Mouse (Mus musculus) heart, embryonic 13.5 days (tissue): ENCODE results near the gene Mrps35. TPM values are rescaled to one million over a fixed set of nuclear protein-coding genes. Genes with fewer than 3 reads are reported as not detected.

Experiments used
- ATAC-seq: fragments of 200-750 bp; cut with Nextera tagmentation; 2 replicates; pipeline ENCODE4 v1.8.0; 2017; ENCODE audit warnings: moderate TSS enrichment; ENCODE audit not compliant: insufficient number of reproducible peaks, low FRiP score, low TSS enrichment; ENCODE audit errors: extremely low read depth
- H3K27ac ChIP-seq: fragments of 300-500 bp; sonication (generic); replicated peaks from 2 replicates; pipeline ENCODE4 v1.5.1; 2015; ENCODE audit warnings: moderate library complexity, mild to moderate bottlenecking, inconsistent platforms
- H3K27me3 ChIP-seq: fragments of 300-500 bp; sonication (generic); replicated peaks from 2 replicates; pipeline ENCODE4 v1.6.1; 2015; ENCODE audit warnings: mild to moderate bottlenecking, inconsistent platforms
- H3K36me3 ChIP-seq: fragments of 300-500 bp; sonication (generic); 2 replicates; pipeline ENCODE4 v1.6.1; 2015; ENCODE audit warnings: mild to moderate bottlenecking, inconsistent platforms
- H3K4me1 ChIP-seq: fragments of 300-500 bp; sonication (generic); 2 replicates; pipeline ENCODE4 v1.6.1; 2015; ENCODE audit warnings: inconsistent platforms
- H3K4me2 ChIP-seq: fragments of 300-500 bp; sonication (generic); 2 replicates; pipeline ENCODE4 v1.6.1; 2015; ENCODE audit warnings: inconsistent platforms, mild to moderate bottlenecking, moderate library complexity
- H3K4me3 ChIP-seq: fragments of 300-500 bp; sonication (generic); 2 replicates; pipeline ENCODE4 v1.5.1; 2015; ENCODE audit warnings: moderate library complexity, mild to moderate bottlenecking, inconsistent platforms
- H3K9ac ChIP-seq: fragments of 300-500 bp; sonication (generic); 2 replicates; pipeline ENCODE4 v1.6.1; 2015; ENCODE audit warnings: inconsistent platforms, mild to moderate bottlenecking, moderate library complexity
- H3K9me3 ChIP-seq: fragments of 300-500 bp; sonication (generic); 2 replicates; pipeline ENCODE4 v1.6.1; 2016; ENCODE audit warnings: inconsistent platforms
- WGBS: fragments of 180-500 bp; shearing (Covaris S2); methylation state at CpG from one replicate; pipeline ENCODE4 v1.1.7; 2015; ENCODE audit warnings: mixed read lengths; 5-methylcytosine and 5-hydroxymethylcytosine counted together
- polyA plus RNA-seq: library from polyadenylated mRNA; unstranded; fragments of >200 nt; fragmentation: Nextera tagmentation; extraction: Ambion mirVana; gene quantifications from 2 replicates; pipeline ENCODE4 v1.2.1, GENCODE M21; 2015

Mrps35 gene
- polyA plus RNA-seq, 1 experiment from 2014 or later = 123 TPM

- ATAC-seq = no peak
- H3K36me3 ChIP-seq = peaks cover 82% of the 10 kb centered on the region
- 81% methylated on average over 15 of the region's 15 CpGs for whole genome bisulfite sequencing
These were observed 12.3 kb upstream of the Mrps35 start for GRCm38 (mm10) chr6:147030096-147030885.

DNA sequence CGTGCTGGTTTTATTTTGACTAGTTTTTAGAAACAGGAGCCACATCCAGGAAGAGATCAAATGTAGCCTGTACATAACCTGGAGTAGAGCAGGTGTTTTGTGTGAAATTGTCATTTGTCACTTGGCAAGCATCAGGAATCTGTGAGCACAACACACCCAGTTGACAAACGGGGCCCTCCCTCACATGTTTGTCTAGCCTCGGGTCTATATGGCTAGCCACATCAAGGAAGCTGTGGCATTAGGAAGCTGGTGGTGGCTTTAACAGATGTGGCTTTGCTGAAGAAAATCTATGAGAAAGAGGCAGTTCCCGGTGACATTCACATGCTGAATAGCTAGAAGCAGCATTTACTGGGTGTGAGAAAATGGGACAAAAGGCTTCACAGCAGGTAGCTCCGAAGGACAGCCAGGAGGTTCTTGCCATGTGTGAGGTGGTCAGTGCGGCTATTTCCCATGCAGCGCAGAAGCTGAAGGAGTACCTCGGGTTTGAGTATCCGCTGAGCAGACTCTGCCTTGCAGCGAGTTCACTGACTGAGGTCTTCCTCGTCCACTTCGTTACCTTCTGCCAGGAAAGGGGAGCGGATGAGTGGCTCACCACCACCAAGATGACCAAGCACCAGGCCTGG is 10.2 kb upstream of the Mrps35 start, which contains the start of gene Rep15:
Gene Rep15 (plus strand): TSS at position 282 of the 623 bp plus-strand sequence.
- Histone ChIP-seq H3K9ac (no peak within 1 kb of the TSS), H3K4me1 (no peaks in the 10 kb centered on the region), H3K4me3 (no peak within 1 kb of the TSS), H3K9me3 (no peaks in the 10 kb centered on the region), H3K27me3 (no peaks in the 10 kb centered on the region), H3K27ac (no peak within 1 kb of the TSS), H3K36me3 (peaks cover 61% of the 10 kb centered on the region), H3K4me2 (no peak within 1 kb of the TSS)
- WGBS = 54% methylated on average over 13 of the region's 13 CpGs
- ATAC-seq = no peak

More at GRCm38 (mm10) chr6:147030096-147030885, 12.3 kb upstream of the Mrps35 start:
- Histone ChIP-seq H3K9ac (no peak overlapping the region), H3K9me3 (no peaks in the 10 kb centered on the region), H3K27me3 (no peaks in the 10 kb centered on the region), H3K4me2 (no peak overlapping the region), H3K27ac (no peak overlapping the region), H3K4me1 (no peaks in the 10 kb centered on the region), H3K4me3 (no peak overlapping the region)

DNA sequence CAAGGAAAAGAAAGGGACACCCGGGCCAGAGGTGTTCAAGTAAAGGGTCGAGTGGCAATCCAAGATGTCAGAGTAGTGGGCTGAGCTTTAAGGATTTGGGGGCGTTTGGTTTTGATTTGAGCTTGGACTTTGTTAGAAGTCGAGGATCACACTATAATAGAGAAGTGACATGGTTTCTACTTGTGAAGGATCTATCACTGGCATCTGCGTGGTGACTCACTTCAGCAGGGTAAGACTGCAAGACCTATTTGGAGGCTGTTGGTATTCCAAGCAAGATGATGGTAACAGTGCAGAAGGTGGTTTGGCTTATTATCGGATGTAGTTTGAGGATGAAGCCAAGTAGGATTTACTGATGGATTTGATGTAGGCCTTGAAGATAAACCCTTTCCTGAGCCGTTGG is 1.1 kb downstream of the Mrps35 start:
- Histone ChIP-seq H3K27me3 (no peaks in the 10 kb centered on the region; the same call in 1 of the 2 replicates), H3K4me1 (peaks cover 23% of the 10 kb centered on the region), H3K4me2 (peak overlapping the region; percentile 79), H3K27ac (no peak overlapping the region), H3K36me3 (peaks cover 28% of the 10 kb centered on the region), H3K9ac (peak overlapping the region; percentile 96), H3K9me3 (no peaks in the 10 kb centered on the region), H3K4me3 (peak overlapping the region; percentile 71)
- ATAC-seq = no peak
- WGBS = 42% methylated on average over 7 of the region's 7 CpGs

- peaks cover 83% of the 10 kb centered on the region for H3K36me3 ChIP-seq
- no peak for ATAC-seq
- H3K9ac ChIP-seq = no peak overlapping the region
- no peaks in the 10 kb centered on the region for H3K9me3 ChIP-seq
- H3K27ac ChIP-seq = no peak overlapping the region
- peaks cover 11% of the 10 kb centered on the region for H3K4me1 ChIP-seq
- no peak overlapping the region for H3K4me3 ChIP-seq
- WGBS = 94% methylated on average over 13 of the region's 13 CpGs
- no peak overlapping the region for H3K4me2 ChIP-seq
- no peaks in the 10 kb centered on the region for H3K27me3 ChIP-seq
These were observed 6.8 kb downstream of the Mrps35 start for GRCm38 (mm10) chr6:147049239-147049805.

- H3K9ac ChIP-seq = no peak overlapping the region
- WGBS = 88% methylated on average over 8 of the region's 8 CpGs
- H3K4me2 ChIP-seq = no peak overlapping the region
- H3K27ac ChIP-seq = no peak overlapping the region
- no peaks in the 10 kb centered on the region for H3K27me3 ChIP-seq
- peaks cover 98% of the 10 kb centered on the region for H3K36me3 ChIP-seq
- H3K9me3 ChIP-seq = no peaks in the 10 kb centered on the region
- no peak overlapping the region for H3K4me3 ChIP-seq
- H3K4me1 ChIP-seq = peaks cover 16% of the 10 kb centered on the region
- ATAC-seq = no peak
These were observed 9.1 kb downstream of the Mrps35 start for GRCm38 (mm10) chr6:147051666-147052065.

- Histone ChIP-seq H3K36me3 (peaks cover 97% of the 10 kb centered on the region), H3K4me2 (no peak overlapping the region), H3K27ac (no peak overlapping the region), H3K4me1 (peaks cover 16% of the 10 kb centered on the region), H3K9ac (no peak overlapping the region), H3K4me3 (no peak overlapping the region), H3K9me3 (no peaks in the 10 kb centered on the region), H3K27me3 (no peaks in the 10 kb centered on the region)
- ATAC-seq = no peak
- WGBS = 88% methylated on average over 9 of the region's 9 CpGs
These were observed 9.9 kb downstream of the Mrps35 start for GRCm38 (mm10) chr6:147052440-147052839.

DNA sequence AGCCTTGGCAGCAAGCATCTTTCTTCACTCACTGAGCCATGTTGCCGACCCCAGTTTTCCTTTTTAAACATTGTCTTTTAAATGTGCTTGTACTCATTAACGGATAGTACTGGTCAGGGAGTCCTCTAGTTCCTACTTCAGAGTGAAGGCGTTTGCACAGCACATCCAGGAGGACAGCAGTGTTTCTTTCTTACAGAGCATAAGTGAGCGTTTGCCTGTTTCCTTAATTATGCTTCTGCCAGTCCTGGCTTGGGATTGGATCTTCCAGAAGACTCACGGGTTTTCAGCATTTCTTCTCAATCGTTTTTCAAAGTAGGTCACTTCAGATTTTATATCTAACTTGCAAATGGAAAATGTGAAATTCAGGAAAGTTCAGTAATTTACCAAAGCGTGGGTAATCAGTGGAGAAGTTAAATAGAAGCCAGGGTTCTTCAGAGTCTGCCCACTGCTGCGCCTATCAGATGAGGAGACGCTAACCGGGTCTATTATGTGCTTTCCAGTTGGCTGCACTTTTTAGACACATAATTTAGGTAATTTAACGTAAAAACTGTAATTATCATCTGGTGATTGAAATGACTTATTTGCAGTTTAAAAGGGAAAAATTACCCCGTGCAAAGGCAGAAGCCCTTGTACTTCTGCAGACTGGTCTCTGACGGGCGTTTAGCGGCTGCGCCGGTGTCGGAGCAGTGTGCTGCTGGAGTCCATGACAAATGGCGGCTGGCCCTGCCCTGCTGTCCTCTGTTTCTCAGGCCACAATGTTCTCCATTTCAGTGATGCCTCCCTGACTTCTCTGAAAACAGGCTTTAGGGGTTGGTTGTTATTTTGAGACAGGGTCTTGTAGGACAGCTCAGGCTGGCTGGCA is 11.5 kb downstream of the Mrps35 start:
- no peaks in the 10 kb centered on the region for H3K27me3 ChIP-seq
- H3K9ac ChIP-seq = no peak overlapping the region
- no peak for ATAC-seq
- no peaks in the 10 kb centered on the region for H3K9me3 ChIP-seq
- no peak overlapping the region for H3K4me3 ChIP-seq
- 91% methylated on average over 19 of the region's 19 CpGs for WGBS
- H3K4me1 ChIP-seq = peaks cover 16% of the 10 kb centered on the region
- H3K4me2 ChIP-seq = no peak overlapping the region
- H3K36me3 ChIP-seq = peaks cover 93% of the 10 kb centered on the region
- H3K27ac ChIP-seq = no peak overlapping the region

- Histone ChIP-seq H3K4me3 (no peak overlapping the region), H3K9me3 (no peaks in the 10 kb centered on the region), H3K27ac (peak overlapping the region; percentile 39; the same call in 1 of the 2 replicates), H3K9ac (no peak overlapping the region), H3K4me2 (no peak overlapping the region), H3K36me3 (peaks cover 93% of the 10 kb centered on the region), H3K4me1 (peaks cover 16% of the 10 kb centered on the region), H3K27me3 (no peaks in the 10 kb centered on the region)
- 72% methylated on average over 10 of the region's 10 CpGs for WGBS
- no peak for ATAC-seq
These were observed 12.9 kb downstream of the Mrps35 start for GRCm38 (mm10) chr6:147055374-147055977.

DNA sequence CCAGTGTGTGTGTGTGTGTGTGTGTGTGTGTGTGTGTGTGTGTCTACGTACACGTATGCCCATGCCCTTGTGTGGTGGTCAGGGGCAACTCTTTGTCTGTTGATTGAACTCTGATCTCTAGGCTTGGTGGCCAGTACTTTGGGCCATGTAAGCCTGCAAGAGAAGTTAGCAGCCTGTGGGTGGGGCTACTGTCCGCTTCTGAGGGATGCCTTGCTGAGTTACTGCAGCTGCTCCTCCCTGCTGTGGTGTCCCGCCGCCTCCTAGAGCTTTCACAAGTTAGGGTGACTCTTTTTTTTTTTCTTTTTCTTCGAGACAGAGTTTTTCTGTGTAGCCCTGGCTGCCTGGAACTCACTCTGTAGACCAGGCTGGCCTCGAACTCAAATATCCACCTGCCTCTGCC is 16.8 kb downstream of the Mrps35 start:
- H3K27me3 ChIP-seq = no peaks in the 10 kb centered on the region
- peaks cover 92% of the 10 kb centered on the region for H3K36me3 ChIP-seq
- no peak overlapping the region for H3K9ac ChIP-seq
- no peak overlapping the region for H3K4me3 ChIP-seq
- peaks cover 13% of the 10 kb centered on the region for H3K4me1 ChIP-seq
- 71% methylated on average over 7 of the region's 7 CpGs for WGBS
- no peaks in the 10 kb centered on the region for H3K9me3 ChIP-seq
- no peak overlapping the region for H3K27ac ChIP-seq
- no peak overlapping the region for H3K4me2 ChIP-seq
- ATAC-seq = no peak

- no peak for ATAC-seq
- Histone ChIP-seq H3K4me2 (no peak overlapping the region), H3K9ac (no peak overlapping the region), H3K27ac (no peak overlapping the region), H3K9me3 (no peaks in the 10 kb centered on the region), H3K27me3 (no peaks in the 10 kb centered on the region), H3K4me3 (no peak overlapping the region), H3K4me1 (no peaks in the 10 kb centered on the region), H3K36me3 (peaks cover 87% of the 10 kb centered on the region)
- 87% methylated on average over 9 of the region's 9 CpGs for WGBS
These were observed 19.1 kb downstream of the Mrps35 start for GRCm38 (mm10) chr6:147061630-147062029.
